Mouse (Mus musculus) neural tube, embryonic 10.5 days (tissue): ENCODE data around the gene Shroom1.
"Not testable (repeated sequence)": the region's sequence is repeated elsewhere in the genome, so short reads cannot be mapped to it uniquely, and the experiment has no call there.

Source experiments
- DNase-seq: peaks from one replicate; pipeline ENCODE4 v3.0.0-alpha.2; 2017; ENCODE audit warnings: low spot score; ENCODE audit errors: extremely low spot score

Shroom1 gene

DNA sequence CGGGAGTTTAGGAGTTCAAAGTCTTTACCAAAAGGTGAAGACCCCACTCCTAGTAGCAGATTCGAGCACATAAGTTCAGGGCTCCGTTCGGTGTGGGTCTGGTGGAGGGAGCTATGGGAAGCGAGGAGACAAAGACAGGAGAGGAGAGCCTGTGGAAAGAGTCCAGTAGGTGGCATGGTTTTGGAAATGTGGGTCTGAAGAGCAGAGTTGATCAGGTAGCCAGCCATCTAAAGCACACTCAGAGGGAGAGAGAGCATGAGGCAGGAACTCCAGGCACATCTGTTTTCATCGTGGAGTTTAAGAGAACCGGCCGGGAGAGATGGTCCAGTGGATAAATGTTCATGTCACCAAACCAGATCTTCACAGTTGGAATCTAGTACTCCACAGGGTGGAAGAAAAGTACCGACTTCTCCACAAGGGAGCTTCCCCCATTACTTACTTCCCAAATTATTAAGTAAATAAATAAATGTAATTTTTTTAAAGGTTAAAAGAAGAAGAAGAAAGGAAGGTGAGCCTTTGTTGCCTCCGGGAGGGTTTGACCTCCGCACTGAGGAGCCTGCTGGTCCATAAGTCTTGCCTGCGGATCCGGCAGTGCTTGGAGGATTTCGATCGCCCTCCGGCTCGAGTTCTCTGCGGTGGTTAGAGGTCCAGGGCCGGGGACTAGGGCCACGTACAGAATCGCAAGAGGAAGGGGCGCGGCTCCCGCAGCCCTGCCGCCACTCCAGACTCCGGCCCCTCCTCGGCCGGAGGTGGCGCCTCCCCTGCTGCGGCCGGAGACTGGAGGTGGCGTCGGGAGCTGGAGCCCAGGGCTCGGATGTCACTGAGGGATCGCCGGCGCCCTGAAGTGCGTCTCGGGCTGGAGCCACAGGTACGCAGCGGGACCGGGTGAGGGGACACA is at the start of gene Shroom1, which contains the start of gene Gm10447:
Gene Shroom1, plus strand, starts transcription at position 732 of the 898 bp plus-strand sequence.
Gene Gm10447, minus strand, starts transcription at position 637 of the 898 bp plus-strand sequence.
- DNase-seq = peak; percentile 66

DNA sequence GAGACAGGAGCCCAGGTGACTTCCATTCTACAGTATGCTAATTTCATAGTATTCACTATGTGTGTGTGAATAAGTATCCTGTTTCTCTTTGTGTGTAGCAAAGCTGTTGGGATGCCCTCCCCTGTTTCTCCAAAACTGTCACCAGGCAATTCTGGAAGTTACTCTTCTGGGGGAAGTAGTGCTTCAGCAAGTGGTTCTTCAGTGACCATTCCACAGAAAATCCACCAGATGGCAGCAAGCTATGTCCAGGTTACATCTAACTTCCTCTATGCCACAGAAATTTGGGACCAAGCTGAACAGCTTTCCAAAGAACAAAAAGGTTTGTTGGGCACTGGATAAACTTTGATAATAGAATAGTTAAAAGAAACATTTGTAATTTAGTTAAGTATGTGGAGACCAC is 45.3 kb upstream of the Shroom1 start:
- no peak for DNase-seq

DNA sequence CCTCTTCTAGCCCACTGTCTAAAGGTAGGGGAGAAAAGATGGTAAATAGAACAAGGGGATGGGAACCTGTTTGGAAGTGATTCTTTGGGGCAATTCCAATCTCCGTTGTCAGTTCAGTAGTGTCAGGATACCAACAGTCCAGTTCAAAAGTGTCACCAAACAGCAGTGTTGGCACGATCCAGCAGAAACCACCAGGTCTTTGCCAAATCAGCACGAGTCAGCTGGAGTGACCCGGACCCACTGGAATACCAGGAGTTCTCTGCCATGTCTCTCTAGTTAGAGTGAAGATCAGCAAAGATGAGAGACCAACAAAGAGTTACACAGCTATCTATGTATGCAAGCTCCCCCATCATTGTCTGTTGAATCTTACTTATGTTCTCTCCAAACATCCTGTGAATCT is 43.1 kb upstream of the Shroom1 start:
- no peak for DNase-seq

DNA sequence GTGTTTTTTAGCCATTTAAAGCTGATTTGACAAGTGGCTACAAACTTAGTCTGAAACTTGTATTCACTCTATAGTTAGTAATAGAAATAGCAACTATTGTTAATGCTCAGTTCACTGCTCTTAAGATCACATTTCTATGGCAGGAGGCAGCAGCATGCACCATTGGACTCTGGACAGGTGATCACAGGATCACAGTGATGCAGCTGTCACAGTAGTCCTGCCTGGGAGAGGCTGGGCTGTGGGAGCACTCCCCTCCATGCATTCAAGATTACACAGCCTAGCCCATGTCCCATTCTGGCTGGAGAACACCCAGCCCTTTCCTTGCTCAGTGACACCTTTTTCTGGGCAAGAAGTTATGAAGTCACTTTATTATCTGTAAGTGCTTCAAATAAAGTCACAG is 39.0 kb upstream of the Shroom1 start:
- DNase-seq = no peak

DNA sequence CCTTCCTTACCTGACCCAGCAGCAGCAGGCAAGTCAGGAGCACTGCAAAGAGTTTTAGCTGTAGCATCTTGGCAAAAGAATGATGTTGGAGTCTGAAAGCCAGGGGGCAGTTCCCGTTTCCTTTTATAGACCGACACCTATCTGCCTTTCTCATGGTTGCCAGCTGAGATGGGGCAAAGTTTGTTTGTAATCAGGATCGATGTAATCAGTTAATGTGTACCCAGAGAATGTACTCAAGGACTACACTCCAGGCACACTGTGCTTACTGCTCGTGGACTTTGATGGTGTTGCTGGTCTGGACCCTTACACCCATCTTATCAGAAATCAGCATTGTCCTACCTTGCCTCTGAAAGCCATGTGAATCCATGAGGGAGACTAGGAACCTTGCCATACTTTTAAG is 34.0 kb upstream of the Shroom1 start, which contains the start of gene Leap2:
Gene Leap2, minus strand, starts transcription at position 135 of the 400 bp plus-strand sequence.
- no peak for DNase-seq

DNA sequence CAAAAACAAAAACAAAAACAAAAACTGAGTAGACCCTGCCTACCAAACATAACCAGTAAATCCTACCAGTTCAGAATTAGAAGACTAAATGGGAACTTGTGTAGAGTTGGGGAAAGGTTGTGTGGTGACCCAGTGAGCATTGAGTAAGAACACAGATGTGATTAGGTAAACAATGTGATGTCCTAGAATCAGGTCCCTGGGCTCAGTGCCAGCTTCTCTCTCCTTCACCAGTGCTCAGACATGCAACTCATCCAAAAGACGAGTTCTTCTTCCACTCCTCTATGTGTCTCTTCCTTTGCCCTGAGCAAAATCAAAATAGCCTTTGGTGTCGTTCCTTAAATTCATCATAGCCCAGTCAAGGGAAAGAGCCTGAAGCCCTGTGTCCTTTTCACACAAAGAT is 32.2 kb upstream of the Shroom1 start:
- DNase-seq = no peak

DNA sequence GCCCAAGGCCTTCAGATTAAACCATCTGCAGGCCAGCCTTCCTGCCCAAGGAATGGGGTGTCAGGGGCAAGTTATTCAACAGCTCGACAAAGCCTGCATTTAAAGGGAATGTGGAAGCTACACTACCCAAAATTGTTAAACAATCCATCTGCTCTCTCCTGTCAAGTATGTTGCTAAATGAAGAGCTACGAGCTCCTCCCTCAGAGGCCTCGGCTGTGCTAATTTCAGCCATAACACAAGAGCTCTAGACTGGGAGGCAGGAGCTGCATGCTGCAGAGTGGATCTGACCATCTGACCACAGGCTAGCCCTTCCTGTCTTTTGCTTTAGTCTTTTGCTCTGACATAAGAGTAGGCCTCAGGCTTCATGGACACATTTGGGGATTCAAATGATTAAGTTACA is 31.8 kb upstream of the Shroom1 start:
- no peak for DNase-seq

DNA sequence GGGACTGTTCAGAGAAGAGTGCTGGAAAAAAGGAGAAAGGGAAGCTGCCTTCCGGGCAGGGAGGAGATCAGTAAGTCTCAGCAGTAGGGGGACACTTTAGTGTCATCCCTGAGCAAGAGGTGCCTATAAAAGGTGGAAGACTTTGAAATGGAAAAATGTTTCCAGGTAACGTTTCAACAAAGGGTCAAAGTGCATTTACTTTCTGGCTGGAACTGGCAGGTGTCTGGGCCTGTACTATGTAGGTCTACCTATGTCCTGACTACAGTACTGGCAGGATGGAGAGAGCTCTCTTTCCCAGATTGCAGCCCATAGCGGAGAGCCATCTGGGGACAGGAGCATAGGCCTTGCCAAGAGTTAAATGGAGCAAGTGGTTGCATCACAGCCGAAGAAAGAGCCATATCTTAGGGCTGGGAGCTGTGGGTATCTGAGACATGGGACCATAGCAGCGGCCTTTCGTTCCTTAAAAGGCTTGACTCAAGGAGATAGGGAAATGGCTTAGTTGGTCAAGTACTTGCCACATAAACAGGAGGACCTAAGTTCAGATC is 31.2 kb upstream of the Shroom1 start:
- DNase-seq = no peak

DNA sequence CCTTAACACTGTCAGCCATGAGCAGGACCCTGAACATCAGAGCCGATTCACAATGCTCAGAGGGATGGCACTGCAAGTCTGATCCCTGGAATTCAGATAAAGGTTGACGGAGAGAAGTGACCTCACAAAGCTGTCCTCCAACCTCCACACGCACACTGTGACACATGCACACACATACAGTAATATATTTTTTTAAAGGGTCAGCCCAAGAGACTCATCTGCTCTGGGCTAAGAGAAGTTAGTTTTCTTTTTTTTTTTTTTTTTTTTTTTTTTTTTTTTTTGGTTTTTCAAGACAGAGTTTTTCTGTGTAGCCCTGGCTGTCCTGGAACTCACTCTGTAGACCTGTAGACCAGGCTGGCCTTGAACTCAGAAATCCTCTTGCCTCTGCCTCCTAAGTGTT is 30.1 kb upstream of the Shroom1 start:
- not testable (repeated sequence) for DNase-seq

DNA sequence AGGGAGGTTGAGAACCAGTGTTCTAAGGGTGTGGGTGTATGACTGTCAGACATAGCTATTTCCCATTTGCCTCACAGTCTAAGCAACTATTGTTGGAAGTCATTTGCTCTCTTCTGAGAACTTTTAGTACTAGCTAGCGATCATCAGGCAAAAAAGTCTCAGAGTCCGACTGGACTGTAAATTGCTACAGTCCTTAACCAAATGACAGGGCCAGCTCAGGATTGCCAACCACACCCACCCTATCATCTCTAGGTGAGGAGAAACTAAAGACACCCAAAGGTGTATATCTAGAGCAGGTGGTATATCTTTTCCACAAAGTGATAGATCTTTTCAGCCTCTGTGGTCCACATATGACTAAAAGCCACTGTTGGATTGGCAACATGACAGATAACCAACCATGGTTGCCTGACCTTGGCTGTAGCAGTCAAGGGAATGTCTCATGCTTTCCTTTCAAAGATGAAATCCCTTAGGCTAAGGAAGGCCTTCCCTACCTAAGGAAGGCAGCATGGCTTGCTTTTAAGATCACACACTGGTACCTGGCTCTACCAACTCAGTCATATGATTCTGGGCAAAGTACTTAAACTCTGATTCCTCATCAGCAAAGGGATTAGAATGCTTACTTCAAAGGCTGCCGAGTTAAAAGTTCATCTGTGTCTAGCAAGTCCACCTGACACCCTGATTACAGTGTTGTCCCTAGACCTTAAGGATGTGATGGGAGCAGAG is 28.9 kb upstream of the Shroom1 start:
- no peak for DNase-seq

DNA sequence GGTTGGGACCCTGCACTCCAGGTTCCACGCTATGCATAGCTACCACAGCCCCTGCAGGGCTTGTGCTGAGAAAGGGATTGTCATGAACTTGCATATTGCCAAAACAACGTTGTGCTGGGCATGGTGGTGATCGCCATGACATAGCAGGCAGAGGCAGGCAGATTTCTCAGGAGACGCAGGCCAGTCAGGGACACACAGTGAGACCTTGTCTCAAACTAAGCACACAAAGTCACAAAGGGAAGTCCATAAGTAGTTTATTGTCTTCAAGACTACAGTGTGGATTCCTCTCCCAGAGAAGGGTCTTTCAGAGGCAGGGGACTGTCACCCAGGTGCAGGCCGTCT is 28.3 kb upstream of the Shroom1 start:
- no peak for DNase-seq

DNA sequence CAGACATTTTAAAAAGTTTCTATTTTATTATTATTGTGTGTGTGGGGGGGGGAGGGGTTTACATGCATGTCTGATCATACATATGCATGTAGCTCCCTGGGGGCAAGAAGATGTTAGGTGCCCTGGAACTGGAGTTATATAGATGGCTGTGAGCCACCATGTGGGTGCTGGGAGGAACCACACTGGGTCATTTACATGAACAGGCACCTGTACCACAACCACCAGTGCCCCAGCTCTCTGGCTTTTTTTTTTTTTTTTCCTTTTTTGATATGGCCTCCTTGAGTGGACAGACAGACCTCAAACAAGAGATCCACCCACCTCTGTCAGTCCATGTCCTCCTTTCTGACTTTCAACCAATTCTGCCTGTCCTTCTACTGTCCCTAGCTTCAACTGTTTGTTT is 27.8 kb upstream of the Shroom1 start:
- DNase-seq = no peak

DNA sequence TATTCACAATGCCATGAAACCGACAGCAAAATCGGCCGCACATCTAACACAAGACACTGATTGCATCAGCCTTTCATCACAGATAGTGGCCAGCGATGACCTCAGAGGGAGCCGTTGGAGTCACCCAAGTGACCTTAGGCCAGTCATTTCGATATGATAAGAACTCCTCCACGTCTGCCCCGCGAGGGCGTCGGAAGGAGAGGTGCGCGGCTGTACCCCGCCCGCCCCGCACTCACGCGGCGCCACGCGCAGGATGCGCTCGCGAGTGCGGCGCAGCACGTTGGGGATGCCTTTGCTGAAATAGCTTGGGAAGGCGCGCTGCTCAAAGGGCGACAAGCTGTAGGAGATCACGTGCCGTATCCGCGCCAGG is 26.7 kb upstream of the Shroom1 start:
- no peak for DNase-seq

DNA sequence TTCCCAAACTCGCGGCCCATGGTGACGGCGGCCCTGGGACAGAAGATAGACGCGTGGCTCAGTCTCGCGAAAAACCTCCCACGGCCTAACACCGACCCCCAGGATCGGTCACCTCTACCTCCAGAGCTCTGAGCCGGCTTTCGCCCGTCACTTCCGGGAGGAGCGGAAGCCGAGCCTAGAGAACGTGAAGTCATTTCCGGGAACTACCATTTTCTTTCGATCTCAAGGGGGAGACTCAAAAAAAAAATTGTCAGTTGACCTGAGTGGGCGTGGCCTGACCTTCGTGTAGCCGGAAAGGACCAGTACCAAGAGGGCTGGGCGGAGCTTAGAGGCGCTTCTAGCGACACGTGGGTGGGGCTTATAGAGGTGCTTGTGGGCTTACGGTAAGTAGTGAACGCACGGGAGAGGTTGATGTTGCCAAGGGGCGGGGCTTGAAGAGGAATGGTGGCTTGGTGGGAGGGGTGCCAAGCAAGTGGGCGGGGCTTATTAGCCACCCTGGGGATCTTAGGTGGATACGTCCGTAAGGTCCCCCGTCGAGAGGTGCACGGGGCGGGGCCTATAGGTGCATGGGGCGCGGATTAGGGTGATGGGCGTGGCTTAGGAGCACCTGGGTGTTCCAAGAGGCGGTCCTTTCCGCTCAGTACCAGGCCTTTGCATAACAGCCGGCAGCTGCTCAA is 26.2 kb upstream of the Shroom1 start, which contains the start of the genes Uqcrq and Gdf9:
Gene Uqcrq, minus strand, starts transcription at position 162 of the 677 bp plus-strand sequence.
Gene Gdf9, plus strand, starts transcription at position 354 of the 677 bp plus-strand sequence.
- peak; percentile 91 for DNase-seq

DNA sequence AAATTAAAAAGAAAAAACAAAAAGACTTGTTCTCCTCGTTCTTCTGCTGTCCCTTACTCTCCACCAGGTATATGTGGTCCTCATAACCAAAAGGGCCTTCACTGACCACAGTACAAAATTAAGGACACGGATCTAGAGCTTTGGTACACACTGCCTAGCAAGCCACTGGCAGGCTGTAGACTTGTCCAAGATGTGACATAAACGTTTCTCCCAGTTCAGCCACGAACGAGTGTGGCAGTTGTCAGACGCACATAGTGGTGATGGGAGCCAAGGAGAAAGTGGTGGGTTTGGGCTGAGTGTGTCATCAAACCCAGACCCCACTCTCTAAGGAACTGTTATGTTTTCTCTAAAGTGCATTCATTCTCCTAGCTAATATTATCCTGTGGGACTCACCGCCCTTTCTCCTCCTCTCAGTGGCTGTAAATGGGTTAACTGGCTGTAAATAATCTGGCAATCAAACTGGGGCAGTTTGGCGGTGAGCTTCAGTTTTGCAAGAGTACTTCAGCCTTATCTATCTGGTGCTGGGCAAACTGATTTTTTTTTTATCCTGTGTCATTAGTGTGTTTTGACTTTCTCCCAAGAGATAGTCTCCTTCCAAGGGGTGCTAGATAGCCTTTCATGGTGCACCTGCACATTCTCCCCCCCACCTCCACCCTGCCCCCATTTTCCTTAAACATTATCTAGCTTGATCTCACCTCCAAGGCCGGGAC is 25.5 kb upstream of the Shroom1 start:
- DNase-seq = no peak

DNA sequence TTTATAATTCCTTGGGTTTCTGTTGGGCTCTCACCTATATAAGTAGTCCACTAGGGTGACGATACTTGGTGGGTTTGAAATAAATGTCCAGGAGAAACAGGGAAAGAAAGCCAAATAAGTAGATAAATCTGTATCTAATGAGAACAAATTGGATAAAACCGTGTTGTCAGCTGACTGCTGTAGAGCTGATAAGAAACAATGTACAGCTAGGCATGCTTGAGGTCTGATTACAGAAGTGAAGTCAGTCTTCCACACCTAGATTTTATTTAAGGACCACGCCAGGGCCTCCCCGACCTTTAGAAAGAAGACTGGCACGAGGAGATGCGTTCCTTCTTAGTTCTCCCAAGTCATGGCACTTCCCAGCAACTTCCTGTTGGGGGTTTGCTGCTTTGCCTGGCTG is 23.9 kb upstream of the Shroom1 start:
- DNase-seq = no peak

DNA sequence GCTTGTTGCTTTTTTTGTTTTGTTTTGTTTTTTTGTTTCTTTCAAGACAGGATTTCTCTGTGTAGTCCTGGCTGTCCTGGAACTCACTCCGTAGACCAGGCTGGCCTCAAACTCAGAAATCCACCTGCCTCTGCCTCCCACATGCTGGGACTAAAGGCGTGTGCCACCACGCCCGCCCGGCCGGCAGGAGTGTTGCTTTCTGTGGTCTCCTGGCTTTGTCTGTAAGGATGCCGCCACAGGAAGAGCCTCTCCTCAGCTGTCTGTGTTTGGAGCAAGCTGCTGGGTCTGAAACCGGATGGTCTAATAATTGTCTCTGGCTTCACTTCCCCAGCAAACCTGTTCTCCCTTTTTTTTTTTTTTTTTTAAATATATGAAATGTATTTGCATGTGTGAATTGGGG is 21.5 kb upstream of the Shroom1 start:
- DNase-seq = no peak

DNA sequence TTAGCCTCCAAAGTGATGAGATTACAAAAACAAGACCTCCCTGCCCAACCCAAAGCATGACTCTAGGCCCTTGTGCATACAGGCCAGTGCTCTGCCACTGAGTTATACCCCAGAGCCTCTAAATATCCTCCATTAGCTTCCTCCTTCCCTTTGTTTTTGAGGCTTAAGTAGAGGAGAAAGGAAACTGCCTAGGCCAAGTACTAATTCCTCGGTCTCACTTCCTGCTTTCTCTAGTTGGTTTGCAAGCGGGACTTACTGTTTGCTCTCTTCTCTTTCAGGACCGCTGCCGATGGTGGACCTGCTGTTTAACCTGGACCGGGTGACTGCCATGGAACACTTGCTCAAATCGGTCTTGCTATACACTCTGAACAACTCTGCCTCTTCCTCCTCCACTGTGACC is 20.7 kb upstream of the Shroom1 start:
- DNase-seq = no peak

DNA sequence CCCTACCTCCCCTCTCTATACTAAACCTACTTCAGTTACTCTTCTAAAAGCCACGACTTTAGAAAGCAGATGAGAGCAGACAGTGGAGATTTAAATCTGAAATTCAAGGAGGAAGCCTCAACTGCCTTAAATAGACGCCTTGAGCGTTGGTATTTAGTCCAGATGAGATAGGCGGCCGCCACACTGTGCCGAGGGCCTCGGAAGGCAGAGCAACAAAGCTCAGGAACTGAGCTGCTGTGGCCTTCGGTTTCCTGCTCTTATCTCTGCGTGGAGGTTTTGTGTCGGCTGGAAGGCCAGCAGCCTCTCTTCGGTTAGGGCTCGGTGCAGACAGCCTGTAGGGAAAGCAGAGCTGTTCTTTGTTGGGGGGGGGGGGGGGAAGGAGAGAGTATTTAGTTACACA is 15.1 kb upstream of the Shroom1 start:
- DNase-seq = no peak

DNA sequence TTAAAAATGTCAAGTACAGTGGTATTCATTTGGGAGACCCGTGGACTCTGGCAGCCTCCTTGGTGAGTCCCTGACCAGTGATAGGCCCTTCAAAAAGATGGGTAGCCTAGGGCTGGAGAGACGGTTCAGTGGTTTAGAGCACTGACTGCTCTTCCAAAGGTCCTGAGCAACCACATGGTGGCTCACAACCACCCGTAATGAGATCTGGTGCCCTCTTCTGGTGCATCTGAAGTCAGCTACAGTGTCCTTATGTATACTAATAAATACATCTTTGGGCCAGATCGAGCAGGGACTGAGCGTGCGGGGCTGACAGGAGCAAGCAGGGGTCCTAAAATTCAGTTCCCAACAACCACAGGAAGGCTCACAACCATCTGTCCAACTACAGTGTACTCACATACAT is 13.1 kb upstream of the Shroom1 start:
- no peak for DNase-seq

DNA sequence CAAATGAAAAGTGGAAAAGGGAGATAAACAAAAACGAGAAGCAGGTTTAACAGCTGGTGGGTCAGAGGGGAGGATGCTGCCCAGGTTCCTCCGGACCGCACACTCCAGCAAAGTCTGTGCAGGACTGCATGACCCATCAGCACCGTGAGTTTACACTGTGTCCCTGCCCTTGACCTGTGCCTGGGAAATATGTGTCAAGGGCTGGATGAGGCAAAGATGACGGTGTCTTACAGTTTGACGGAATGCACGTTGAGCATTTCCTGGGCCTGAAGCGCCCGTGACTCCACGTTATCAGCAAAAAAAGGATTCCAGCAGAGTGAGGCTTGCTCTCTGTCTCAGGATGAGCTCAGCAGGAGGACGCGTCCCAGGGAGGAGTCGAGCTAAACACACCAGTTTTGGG is 11.4 kb upstream of the Shroom1 start:
- no peak for DNase-seq
